Mouse (Mus musculus): ENCODE measurements around the gene Fibp. TPM values are rescaled to one million over a fixed set of nuclear protein-coding genes. Genes with fewer than 3 reads are reported as not detected.

Gene Fibp
- polyA plus RNA-seq, 2 experiments: 113 to 139 TPM

GRCm38 (mm10) chr19:5494314-5494713, 33.9 kb downstream of the Fibp start:
- H3K4me3 ChIP-seq (replicated peaks; ENCODE audit: low read length): no peak overlapping the region

GRCm38 (mm10) chr19:5495353-5496051, 35.1 kb downstream of the Fibp start:
- no peak for ATAC-seq (ENCODE audit: low FRiP score, low read depth)
- Histone ChIP-seq H3K36me3 (ENCODE audit: control insufficient read depth, insufficient read depth, low read length) (peaks cover 55% of the 10 kb centered on the region), H3K9ac (ENCODE audit: low read depth, low read length, severe bottlenecking) (no peak overlapping the region), H3K4me3 (replicated peaks; ENCODE audit: low read length) (no peak overlapping the region), H3K4me1 (ENCODE audit: control insufficient read depth, insufficient read depth, low read length) (peaks cover 5% of the 10 kb centered on the region; the same call in 1 of the 2 replicates), H3K27me3 (ENCODE audit: control insufficient read depth, insufficient read depth, low read length) (no peaks in the 10 kb centered on the region), H3K27ac (replicated peaks; ENCODE audit: low read depth, low read length) (no peak overlapping the region), H3K9me3 (ENCODE audit: control insufficient read depth, low read length) (no peaks in the 10 kb centered on the region), H3K4me2 (replicated peaks; ENCODE audit: low read depth, low read length, severe bottlenecking) (no peak overlapping the region)
- DNase-seq (ENCODE audit: low spot score): no peak
- 78% methylated on average over 12 of the region's 12 CpGs for WGBS
- no peak for TF ChIP-seq POLR2A (IDR thresholded peaks at IDR 0.05; ENCODE audit: borderline replicate concordance, extremely low read depth, insufficient read depth, insufficient read length)

More at GRCm38 (mm10) chr19:5494314-5494713, 33.9 kb downstream of the Fibp start:
- no peaks in the 10 kb centered on the region for H3K27me3 ChIP-seq (ENCODE audit: control insufficient read depth, insufficient read depth, low read length)
- no peak for TF ChIP-seq POLR2A (IDR thresholded peaks at IDR 0.05; ENCODE audit: borderline replicate concordance, extremely low read depth, insufficient read depth, insufficient read length)
- H3K9me3 ChIP-seq (ENCODE audit: control insufficient read depth, low read length): no peaks in the 10 kb centered on the region
- ATAC-seq (ENCODE audit: low FRiP score, low read depth) (no peak), DNase-seq (ENCODE audit: low spot score) (no peak)
- no peak overlapping the region for H3K27ac ChIP-seq (replicated peaks; ENCODE audit: low read depth, low read length)
- peaks cover 9% of the 10 kb centered on the region for H3K4me1 ChIP-seq (ENCODE audit: control insufficient read depth, insufficient read depth, low read length)
- H3K4me2 ChIP-seq (replicated peaks; ENCODE audit: low read depth, low read length, severe bottlenecking): no peak overlapping the region
- 83% methylated on average over 3 of the region's 3 CpGs for WGBS
- no peak overlapping the region for H3K9ac ChIP-seq (ENCODE audit: low read depth, low read length, severe bottlenecking)
- H3K36me3 ChIP-seq (ENCODE audit: control insufficient read depth, insufficient read depth, low read length): peaks cover 55% of the 10 kb centered on the region

DNA sequence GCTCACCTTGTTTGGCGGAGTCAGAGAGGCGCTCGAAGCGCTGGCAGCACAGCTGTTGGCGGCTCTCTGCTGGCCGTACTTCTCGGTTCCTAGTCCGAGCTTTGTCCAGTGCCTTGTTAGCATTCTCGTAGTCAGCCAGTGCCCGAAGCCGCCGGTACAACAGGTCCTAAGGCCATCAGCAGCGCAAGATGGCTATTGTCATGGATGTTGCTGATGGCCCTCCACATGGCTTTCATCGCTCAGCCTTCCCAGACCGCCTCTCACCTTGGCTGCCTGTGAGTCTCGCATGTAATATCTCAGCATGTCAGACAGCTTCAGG, 35.6 kb downstream of the Fibp start:
- TF ChIP-seq POLR2A (IDR thresholded peaks at IDR 0.05; ENCODE audit: borderline replicate concordance, extremely low read depth, insufficient read depth, insufficient read length): no peak
- 86% methylated on average over 16 of the region's 16 CpGs for WGBS
- H3K27ac ChIP-seq (replicated peaks; ENCODE audit: low read depth, low read length): no peak overlapping the region
- H3K4me1 ChIP-seq (ENCODE audit: control insufficient read depth, insufficient read depth, low read length): peaks cover 5% of the 10 kb centered on the region; the same call in 1 of the 2 replicates
- peaks cover 55% of the 10 kb centered on the region for H3K36me3 ChIP-seq (ENCODE audit: control insufficient read depth, insufficient read depth, low read length)
- no peak overlapping the region for H3K4me3 ChIP-seq (replicated peaks; ENCODE audit: low read length)
- no peaks in the 10 kb centered on the region for H3K27me3 ChIP-seq (ENCODE audit: control insufficient read depth, insufficient read depth, low read length)
- ATAC-seq (ENCODE audit: low FRiP score, low read depth) (no peak), DNase-seq (ENCODE audit: low spot score) (no peak)
- H3K4me2 ChIP-seq (replicated peaks; ENCODE audit: low read depth, low read length, severe bottlenecking): no peak overlapping the region
- H3K9me3 ChIP-seq (ENCODE audit: control insufficient read depth, low read length): no peaks in the 10 kb centered on the region
- no peak overlapping the region for H3K9ac ChIP-seq (ENCODE audit: low read depth, low read length, severe bottlenecking)

DNA sequence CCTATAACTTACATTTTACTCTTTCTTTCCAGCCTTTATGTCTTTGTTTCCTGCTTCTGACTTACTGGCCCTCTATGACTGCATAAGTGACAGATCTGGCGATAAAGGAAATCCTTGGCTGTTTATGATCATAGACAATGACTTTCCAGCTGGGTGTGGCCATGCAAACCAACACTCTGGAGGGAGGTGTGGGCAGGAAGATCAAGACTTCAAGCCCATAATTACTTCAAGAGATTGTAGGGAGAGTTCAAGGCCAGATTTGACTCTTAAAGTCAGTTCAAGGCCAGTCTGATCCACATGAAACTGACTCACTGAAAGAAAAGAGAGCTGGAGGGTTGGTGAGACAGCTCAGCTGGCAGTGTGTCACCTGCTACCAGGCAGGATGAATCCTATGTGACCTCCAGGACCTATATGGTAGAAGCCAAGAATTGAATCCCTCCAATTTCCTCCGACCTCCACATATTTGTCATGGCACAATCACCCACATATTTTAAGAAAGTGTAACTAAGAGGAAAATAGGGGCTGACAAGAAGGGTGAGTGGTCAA, 40.0 kb downstream of the Fibp start:
- TF ChIP-seq POLR2A (IDR thresholded peaks at IDR 0.05; ENCODE audit: borderline replicate concordance, extremely low read depth, insufficient read depth, insufficient read length): no peak
- WGBS: 87% methylated on average over 2 of the region's 2 CpGs
- Histone ChIP-seq H3K27me3 (ENCODE audit: control insufficient read depth, insufficient read depth, low read length) (no peaks in the 10 kb centered on the region), H3K4me3 (replicated peaks; ENCODE audit: low read length) (no peak overlapping the region), H3K36me3 (ENCODE audit: control insufficient read depth, insufficient read depth, low read length) (peaks cover 25% of the 10 kb centered on the region), H3K4me2 (replicated peaks; ENCODE audit: low read depth, low read length, severe bottlenecking) (no peak overlapping the region), H3K27ac (replicated peaks; ENCODE audit: low read depth, low read length) (no peak overlapping the region), H3K9me3 (ENCODE audit: control insufficient read depth, low read length) (no peaks in the 10 kb centered on the region), H3K4me1 (ENCODE audit: control insufficient read depth, insufficient read depth, low read length) (no peaks in the 10 kb centered on the region), H3K9ac (ENCODE audit: low read depth, low read length, severe bottlenecking) (no peak overlapping the region)
- ATAC-seq (ENCODE audit: low FRiP score, low read depth) (no peak), DNase-seq (ENCODE audit: low spot score) (no peak)

GRCm38 (mm10) chr19:5503687-5504086, 43.3 kb downstream of the Fibp start, which contains the start of gene 1700020D05Rik:
Gene 1700020D05Rik, minus strand, starts transcription at chr19:5503787.
- no peak for ATAC-seq (ENCODE audit: low FRiP score, low read depth)
- Histone ChIP-seq H3K27me3 (ENCODE audit: control insufficient read depth, insufficient read depth, low read length) (no peaks in the 10 kb centered on the region), H3K36me3 (ENCODE audit: control insufficient read depth, insufficient read depth, low read length) (no peaks in the 10 kb centered on the region), H3K4me3 (replicated peaks; ENCODE audit: low read length) (no peak within 1 kb of the TSS), H3K27ac (replicated peaks; ENCODE audit: low read depth, low read length) (no peak within 1 kb of the TSS), H3K9ac (ENCODE audit: low read depth, low read length, severe bottlenecking) (no peak within 1 kb of the TSS), H3K9me3 (ENCODE audit: control insufficient read depth, low read length) (no peaks in the 10 kb centered on the region; the same call in 1 of the 2 replicates), H3K4me1 (ENCODE audit: control insufficient read depth, insufficient read depth, low read length) (no peaks in the 10 kb centered on the region), H3K4me2 (replicated peaks; ENCODE audit: low read depth, low read length, severe bottlenecking) (no peak within 1 kb of the TSS)
- no peak for TF ChIP-seq POLR2A (IDR thresholded peaks at IDR 0.05; ENCODE audit: borderline replicate concordance, extremely low read depth, insufficient read depth, insufficient read length)
- DNase-seq (ENCODE audit: low spot score): no peak
- 65% methylated on average over 15 of the region's 17 CpGs for WGBS
